Comparison of ENCODE assay signal across 1 mouse cellular context in the genomic region with DNA sequence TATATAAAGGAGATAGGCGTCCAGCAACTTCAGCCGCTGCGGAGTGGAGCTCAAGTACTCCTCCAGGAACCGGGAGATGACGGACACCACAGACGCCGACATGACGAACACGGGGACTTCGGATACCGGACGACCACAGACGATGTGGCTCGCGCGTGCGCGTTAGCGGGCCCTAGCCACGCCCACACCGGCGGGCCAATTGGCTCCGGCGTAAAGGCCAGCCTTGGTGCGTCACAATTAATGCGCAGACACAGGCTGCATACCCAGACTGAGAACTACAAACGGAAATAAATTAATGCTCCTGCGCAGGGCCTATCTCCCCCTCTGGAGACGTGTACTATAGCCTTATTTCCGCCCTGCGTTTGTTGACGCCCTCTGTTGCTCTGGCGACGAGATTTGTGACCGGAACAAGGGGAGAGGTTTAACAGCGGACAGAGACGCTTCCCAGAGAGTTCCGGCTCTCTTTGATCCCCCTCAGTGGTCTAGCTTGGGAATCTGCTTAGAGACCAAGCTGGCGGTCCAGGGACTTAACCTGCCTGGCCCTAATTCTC.
TF ChIP-seq lines count a peak whose summit lies in the region.

Dad1 (minus strand) TSS at position 364 of the 551 bp plus-strand sequence.
Abhd4 (plus strand) TSS at position 448 of the 551 bp plus-strand sequence.

TF ChIP-seq in MEL, 35 proteins besides CTCF, POLR2A, EP300 and RAD21 (continued from another document):
- peak; percentile 85 for TF ChIP-seq KAT2A (conservative IDR thresholded peaks at IDR 0.05; ENCODE audit: low read depth, low read length)
- TF ChIP-seq GABPA (IDR thresholded peaks at IDR 0.05; ENCODE audit: low read depth, low read length): no peak
- TF ChIP-seq HCFC1 (IDR thresholded peaks at IDR 0.05; ENCODE audit: low read depth, low read length): peak; percentile 94
- no peak for TF ChIP-seq E2F4 (IDR thresholded peaks at IDR 0.05; ENCODE audit: borderline replicate concordance, low read depth, low read length)
- peak; percentile 69; the same call in 1 of the 2 replicates for TF ChIP-seq TCF12 (IDR thresholded peaks at IDR 0.05; ENCODE audit: low read depth, low read length)
- no peak for TF ChIP-seq BHLHE40 (IDR thresholded peaks at IDR 0.05; ENCODE audit: borderline replicate concordance, low read depth, low read length)
- no peak for TF ChIP-seq CHD1 (IDR thresholded peaks at IDR 0.05; ENCODE audit: low read depth, low read length)
- TF ChIP-seq ZC3H11A (IDR thresholded peaks at IDR 0.05; ENCODE audit: low read depth, low read length): no peak
- peak; percentile 81; the same call in 1 of the 2 replicates for TF ChIP-seq ZMIZ1 (IDR thresholded peaks at IDR 0.05; ENCODE audit: low read depth, low read length)
- no peak for TF ChIP-seq ZNF384 (IDR thresholded peaks at IDR 0.05; ENCODE audit: low read depth, low read length)
TF ChIP-seq in MEL: peak in this region for 16.
